Mouse (Mus musculus) MEL (cell line): ENCODE results near the gene Sart3. TPM values are rescaled to one million over a fixed set of nuclear protein-coding genes. Genes with fewer than 3 reads are reported as not detected.

Experiments
- DNase-seq: peaks from one replicate; pipeline ENCODE4 v3.0.0; 2011; ENCODE audit warnings: low read depth, low spot score
- H3K27ac ChIP-seq: 2 replicates; pipeline ENCODE4 v1.5.1; 2012; ENCODE audit warnings: low read depth, mild to moderate bottlenecking, control low read depth, low read length, moderate library complexity; ENCODE audit not compliant: control insufficient read depth
- H3K27me3 ChIP-seq, 2 experiments: fragments of 150-350 bp in 1 of 2; sonication (generic) in 1 of 2; 2 replicates each; pipeline ENCODE4 v1.6.1; 2012; ENCODE audit warnings: low read length in 2 of 2, mild to moderate bottlenecking in 2 of 2, improper control_type of control experiment in 1 of 2, moderate library complexity in 1 of 2; ENCODE audit not compliant: insufficient read depth in 2 of 2, control insufficient read depth in 1 of 2
- H3K36me3 ChIP-seq, 2 experiments: 2 replicates each; pipeline ENCODE4 v1.6.1; 2012 to 2014; ENCODE audit warnings: low read length in 2 of 2, improper control_type of control experiment in 1 of 2, inconsistent platforms in 1 of 2, mild to moderate bottlenecking in 1 of 2; ENCODE audit not compliant: insufficient read depth in 2 of 2, control insufficient read depth in 1 of 2
- H3K4me1 ChIP-seq, 2 experiments: fragments of 150-350 bp in 1 of 2; sonication (generic) in 1 of 2; 2 replicates each; pipeline ENCODE4 v1.6.1; 2012; ENCODE audit warnings: low read length in 2 of 2, improper control_type of control experiment in 1 of 2, mild to moderate bottlenecking in 1 of 2; ENCODE audit not compliant: insufficient read depth in 2 of 2, control insufficient read depth in 1 of 2
- H3K4me3 ChIP-seq, 2 experiments: fragments of 150-350 bp in 1 of 2; sonication (generic) in 1 of 2; 2 replicates each; pipeline ENCODE4 v1.5.1; 2012; ENCODE audit warnings: low read depth in 2 of 2, low read length in 2 of 2, mild to moderate bottlenecking in 2 of 2, moderate library complexity in 2 of 2, control low read depth in 1 of 2, improper control_type of control experiment in 1 of 2; ENCODE audit not compliant: control insufficient read depth in 1 of 2, insufficient read depth in 1 of 2
- H3K79me2 ChIP-seq: 2 replicates; pipeline ENCODE4 v1.6.1; 2012; ENCODE audit warnings: mild to moderate bottlenecking, low read length, moderate library complexity; ENCODE audit not compliant: control insufficient read depth, poor library complexity, insufficient read depth
- H3K9ac ChIP-seq: 2 replicates; pipeline ENCODE4 v1.6.1; 2012; ENCODE audit warnings: low read depth, mild to moderate bottlenecking, control low read depth, low read length, moderate library complexity; ENCODE audit not compliant: control insufficient read depth, poor library complexity, severe bottlenecking
- H3K9me3 ChIP-seq: fragments of 150-350 bp; sonication (generic); replicated peaks from 2 replicates; pipeline ENCODE4 v1.6.1; 2012; ENCODE audit warnings: mild to moderate bottlenecking, low read length, improper control_type of control experiment, moderate library complexity; ENCODE audit not compliant: insufficient read depth
- BHLHE40 ChIP-seq: IDR thresholded peaks from 2 replicates; pipeline ENCODE4 v1.6.1; 2012; ENCODE audit warnings: low read depth, mild to moderate bottlenecking, inconsistent platforms, low read length, improper control_type of control experiment, borderline replicate concordance
- CHD1 ChIP-seq: IDR thresholded peaks from 2 replicates; pipeline ENCODE4 v1.6.1; 2012; ENCODE audit warnings: low read depth, mild to moderate bottlenecking, inconsistent platforms, low read length, improper control_type of control experiment
- CHD2 ChIP-seq: IDR thresholded peaks from 2 replicates; pipeline ENCODE4 v1.6.1; 2011; ENCODE audit warnings: low read length, improper control_type of control experiment
- ELF1 ChIP-seq: IDR thresholded peaks from 2 replicates; pipeline ENCODE4 v1.6.1; 2014; ENCODE audit warnings: low read depth, mild to moderate bottlenecking, inconsistent platforms, low read length, improper control_type of control experiment, moderate library complexity
- ETS1 ChIP-seq: IDR thresholded peaks from 2 replicates; pipeline ENCODE4 v1.6.1; 2012; ENCODE audit warnings: low read depth, mild to moderate bottlenecking, inconsistent platforms, low read length, improper control_type of control experiment, moderate library complexity
- GABPA ChIP-seq: IDR thresholded peaks from 2 replicates; pipeline ENCODE4 v1.6.1; 2012; ENCODE audit warnings: low read depth, mild to moderate bottlenecking, inconsistent platforms, low read length, improper control_type of control experiment, moderate library complexity
- KAT2A ChIP-seq: conservative IDR thresholded peaks from 2 replicates; pipeline ENCODE4 v1.6.1; 2012; ENCODE audit warnings: low read depth, low read length, improper control_type of control experiment, inconsistent platforms
- MAX ChIP-seq: IDR thresholded peaks from 2 replicates; pipeline ENCODE4 v1.6.1; 2011; ENCODE audit warnings: low read length, improper control_type of control experiment
- MYB ChIP-seq: IDR thresholded peaks from 2 replicates; pipeline ENCODE4 v1.6.1; 2011; ENCODE audit warnings: mild to moderate bottlenecking, low read depth, low read length, improper control_type of control experiment
- NRF1 ChIP-seq: IDR thresholded peaks from 2 replicates; pipeline ENCODE4 v1.6.1; 2014; ENCODE audit warnings: low read depth, mild to moderate bottlenecking, inconsistent platforms, low read length, improper control_type of control experiment, moderate library complexity; ENCODE audit not compliant: poor library complexity, insufficient read depth, severe bottlenecking
- POLR2A ChIP-seq, 2 experiments: IDR thresholded peaks; 2 replicates each; pipeline ENCODE4 v1.6.1; 2011 to 2012; ENCODE audit warnings: low read length in 2 of 2, mild to moderate bottlenecking in 2 of 2, control low read depth in 1 of 2, improper control_type of control experiment in 1 of 2, low read depth in 1 of 2, moderate library complexity in 1 of 2; ENCODE audit not compliant: control insufficient read depth in 1 of 2, insufficient read depth in 1 of 2, poor library complexity in 1 of 2
- RAD21 ChIP-seq: IDR thresholded peaks from 2 replicates; pipeline ENCODE4 v1.6.1; 2011; ENCODE audit warnings: mild to moderate bottlenecking, low read depth, low read length, improper control_type of control experiment
- RCOR1 ChIP-seq: IDR thresholded peaks from 2 replicates; pipeline ENCODE4 v1.6.1; 2012; ENCODE audit warnings: low read depth, mild to moderate bottlenecking, inconsistent platforms, low read length, improper control_type of control experiment
- TAL1 ChIP-seq: IDR thresholded peaks from 2 replicates; pipeline ENCODE4 v1.6.1; 2012; ENCODE audit warnings: mild to moderate bottlenecking, inconsistent platforms, low read length, moderate library complexity, mixed read lengths
- TBP ChIP-seq: IDR thresholded peaks from 2 replicates; pipeline ENCODE4 v1.8.0; 2011; ENCODE audit warnings: low read depth, low read length, improper control_type of control experiment
- TCF12 ChIP-seq: IDR thresholded peaks from 2 replicates; pipeline ENCODE4 v1.6.1; 2014; ENCODE audit warnings: low read depth, mild to moderate bottlenecking, inconsistent platforms, low read length, improper control_type of control experiment, moderate library complexity
- USF1 ChIP-seq: IDR thresholded peaks from 2 replicates; pipeline ENCODE4 v1.6.1; 2014; ENCODE audit warnings: low read depth, mild to moderate bottlenecking, inconsistent platforms, low read length, improper control_type of control experiment, moderate library complexity
- USF2 ChIP-seq, 2 experiments: IDR thresholded peaks; 2 replicates each; pipeline ENCODE4 v1.6.1; 2011 to 2012; ENCODE audit warnings: improper control_type of control experiment in 2 of 2, low read length in 2 of 2, borderline replicate concordance in 1 of 2, inconsistent platforms in 1 of 2, low read depth in 1 of 2, mild to moderate bottlenecking in 1 of 2; ENCODE audit not compliant: insufficient read depth in 1 of 2
- ZC3H11A ChIP-seq: IDR thresholded peaks from 2 replicates; pipeline ENCODE4 v1.6.1; 2012; ENCODE audit warnings: low read depth, mild to moderate bottlenecking, inconsistent platforms, low read length, improper control_type of control experiment
- ZNF384 ChIP-seq: IDR thresholded peaks from 2 replicates; pipeline ENCODE4 v1.6.1; 2012; ENCODE audit warnings: low read depth, mild to moderate bottlenecking, inconsistent platforms, low read length, improper control_type of control experiment
- polyA plus RNA-seq, 2 experiments: library from polyadenylated mRNA; stranded (reverse) in 1 of 2; unstranded in 1 of 2; fragments of >175 nt in 1 of 2; fragments of >200 nt in 1 of 2; gene quantifications; 2 replicates each; pipeline versions ENCODE4 v1.2.1 to v1.2.4; 2012; ENCODE audit warnings: low replicate concordance in 2 of 2, low read depth in 1 of 2; ENCODE audit not compliant: insufficient read length in 2 of 2, insufficient read depth in 1 of 2, missing spikeins in 1 of 2
- total RNA-seq: library from RNA; depleted of rRNA; stranded (reverse); fragments of 300-350 nt; gene quantifications from 2 replicates; pipeline ENCODE4 v1.2.3, GENCODE M21; 2012

Sart3 gene
- total and polyA plus RNA-seq, 3 experiments: 41.4 to 74.4 TPM; not detected in 1

DNA sequence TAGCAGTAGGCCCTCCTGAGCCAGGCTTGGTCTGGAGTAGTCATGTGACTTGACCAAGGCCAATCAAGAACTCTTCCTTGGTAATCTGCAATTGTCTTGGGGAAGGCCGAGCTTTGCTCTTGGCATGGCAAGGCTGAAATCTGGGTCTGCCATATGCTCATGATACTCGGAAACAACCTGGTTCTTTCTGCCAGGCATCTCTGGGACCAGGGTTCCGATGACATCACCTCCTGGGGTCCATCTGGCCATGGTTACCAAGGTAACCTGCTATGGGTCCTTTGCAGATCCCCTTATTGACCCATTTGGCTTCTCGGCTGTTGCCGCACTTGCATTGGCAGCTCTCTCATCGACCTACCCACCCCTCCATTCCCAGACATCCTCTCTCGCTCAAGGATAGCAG is 44.3 kb downstream of the Sart3 start:
- H3K4me3 ChIP-seq: no peak overlapping the region
- no peaks in the 10 kb centered on the region for H3K4me1 ChIP-seq
- H3K27ac ChIP-seq: no peak overlapping the region
- no peak for TF ChIP-seq NRF1
- no peak for TF ChIP-seq GABPA
- TF ChIP-seq MAX: no peak
- TF ChIP-seq CHD1: no peak
- no peak for TF ChIP-seq USF2 (IDR thresholded peaks at IDR 0.05; ENCODE audit: borderline replicate concordance in 1 of 2, insufficient read depth in 1 of 2, low read depth in 1 of 2, low read length in 2 of 2)
- TF ChIP-seq BHLHE40: no peak
- no peak for TF ChIP-seq KAT2A
- TF ChIP-seq CHD2: no peak
- no peak for TF ChIP-seq ZC3H11A
- TF ChIP-seq POLR2A (IDR thresholded peaks at IDR 0.05; ENCODE audit: control insufficient read depth in 1 of 2, insufficient read depth in 1 of 2, low read depth in 1 of 2, low read length in 2 of 2, poor library complexity in 1 of 2): no peak
- no peak for TF ChIP-seq TCF12
- no peak for TF ChIP-seq TAL1
- no peak for TF ChIP-seq ELF1
- H3K27me3 ChIP-seq: no peaks in the 10 kb centered on the region
- no peak overlapping the region for H3K9ac ChIP-seq
- no peaks in the 10 kb centered on the region for H3K9me3 ChIP-seq
- H3K79me2 ChIP-seq: no peaks in the 10 kb centered on the region
- no peaks in the 10 kb centered on the region for H3K36me3 ChIP-seq
- no peak for DNase-seq

DNA sequence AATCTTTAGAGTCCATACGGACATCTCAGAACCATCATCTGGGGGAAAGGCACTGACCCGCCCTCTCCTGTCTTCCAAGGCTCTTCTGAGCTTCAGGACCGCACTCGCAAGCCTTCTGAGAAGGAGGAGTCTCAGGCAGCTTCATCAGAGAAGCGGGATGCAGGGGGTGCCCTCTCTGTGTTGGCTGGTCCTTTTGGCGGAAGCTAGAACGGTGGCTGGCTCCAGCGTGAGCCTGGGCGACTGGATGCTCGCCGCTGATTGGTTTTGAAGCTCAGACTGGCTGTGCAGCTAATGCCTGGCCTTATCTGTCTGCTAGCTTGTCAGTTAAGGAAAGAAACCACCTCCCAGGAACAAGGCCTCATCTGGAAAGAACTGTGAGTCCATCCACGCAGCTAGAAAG is 45.1 kb downstream of the Sart3 start:
- Histone ChIP-seq H3K36me3 (no peaks in the 10 kb centered on the region), H3K9ac (no peak overlapping the region), H3K9me3 (no peaks in the 10 kb centered on the region), H3K4me1 (no peaks in the 10 kb centered on the region), H3K79me2 (no peaks in the 10 kb centered on the region), H3K27ac (no peak overlapping the region), H3K4me3 (no peak overlapping the region), H3K27me3 (no peaks in the 10 kb centered on the region)
- DNase-seq: no peak
- TF ChIP-seq ZNF384: no peak
- no peak for TF ChIP-seq RCOR1
- no peak for TF ChIP-seq MYB
- no peak for TF ChIP-seq CHD1
- TF ChIP-seq KAT2A: no peak
- TF ChIP-seq TBP: no peak
- no peak for TF ChIP-seq GABPA
- no peak for TF ChIP-seq NRF1
- no peak for TF ChIP-seq RAD21
- TF ChIP-seq TCF12: no peak
- TF ChIP-seq ETS1: no peak
- TF ChIP-seq USF1: no peak
- no peak for TF ChIP-seq BHLHE40
- TF ChIP-seq POLR2A (IDR thresholded peaks at IDR 0.05; ENCODE audit: control insufficient read depth in 1 of 2, insufficient read depth in 1 of 2, low read depth in 1 of 2, low read length in 2 of 2, poor library complexity in 1 of 2): no peak
- no peak for TF ChIP-seq ZC3H11A
- no peak for TF ChIP-seq USF2 (IDR thresholded peaks at IDR 0.05; ENCODE audit: borderline replicate concordance in 1 of 2, insufficient read depth in 1 of 2, low read depth in 1 of 2, low read length in 2 of 2)
- TF ChIP-seq CHD2: no peak
